Mouse (Mus musculus): ENCODE results near the gene 4933424G06Rik. TPM values are rescaled to one million over a fixed set of nuclear protein-coding genes. Genes with fewer than 3 reads are reported as not detected.
A peak's percentile ranks its signal among the peaks of the same experiment; 100 is the strongest.

4933424G06Rik gene
- polyA plus RNA-seq, 2 experiments = 0.10 TPM; not detected in 1

DNA sequence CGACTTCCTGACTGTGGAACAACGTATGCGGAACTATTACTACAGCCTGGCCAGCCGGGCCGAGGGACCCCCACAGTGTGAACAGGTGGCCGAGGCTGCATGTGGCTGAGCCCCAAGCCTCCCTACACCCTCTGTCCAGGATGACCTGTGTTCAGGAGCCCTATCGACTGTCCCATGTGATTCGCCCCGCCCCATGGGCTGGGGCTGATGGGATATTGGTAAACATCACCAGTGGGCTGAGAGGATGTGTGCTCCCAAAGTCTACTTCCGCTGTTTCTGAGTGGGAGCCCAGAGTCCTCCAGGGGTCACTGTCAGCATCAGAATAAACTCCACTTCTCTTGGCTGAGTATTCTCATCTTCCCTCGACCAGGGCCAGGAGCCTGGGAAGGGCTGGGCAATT, 72.5 kb downstream of the 4933424G06Rik start:
- H3K4me3 ChIP-seq (replicated peaks; ENCODE audit: low read length) = no peak overlapping the region
- no peak overlapping the region for H3K4me2 ChIP-seq (replicated peaks; ENCODE audit: low read depth, low read length, severe bottlenecking)
- no peak for DNase-seq (ENCODE audit: low spot score)
- H3K36me3 ChIP-seq (ENCODE audit: control insufficient read depth, insufficient read depth, low read length) = no peaks in the 10 kb centered on the region
- 79% methylated on average over 11 of the region's 11 CpGs for WGBS
- H3K9ac ChIP-seq (ENCODE audit: low read depth, low read length, severe bottlenecking) = no peak overlapping the region
- TF ChIP-seq POLR2A (IDR thresholded peaks at IDR 0.05; ENCODE audit: borderline replicate concordance, extremely low read depth, insufficient read depth, insufficient read length) = no peak
- no peaks in the 10 kb centered on the region for H3K9me3 ChIP-seq (ENCODE audit: control insufficient read depth, low read length)
- ATAC-seq (ENCODE audit: low FRiP score, low read depth) = no peak
- H3K4me1 ChIP-seq (ENCODE audit: control insufficient read depth, insufficient read depth, low read length) = no peaks in the 10 kb centered on the region
- H3K27me3 ChIP-seq (ENCODE audit: control insufficient read depth, insufficient read depth, low read length) = no peaks in the 10 kb centered on the region
- no peak overlapping the region for H3K27ac ChIP-seq (replicated peaks; ENCODE audit: low read depth, low read length)

DNA sequence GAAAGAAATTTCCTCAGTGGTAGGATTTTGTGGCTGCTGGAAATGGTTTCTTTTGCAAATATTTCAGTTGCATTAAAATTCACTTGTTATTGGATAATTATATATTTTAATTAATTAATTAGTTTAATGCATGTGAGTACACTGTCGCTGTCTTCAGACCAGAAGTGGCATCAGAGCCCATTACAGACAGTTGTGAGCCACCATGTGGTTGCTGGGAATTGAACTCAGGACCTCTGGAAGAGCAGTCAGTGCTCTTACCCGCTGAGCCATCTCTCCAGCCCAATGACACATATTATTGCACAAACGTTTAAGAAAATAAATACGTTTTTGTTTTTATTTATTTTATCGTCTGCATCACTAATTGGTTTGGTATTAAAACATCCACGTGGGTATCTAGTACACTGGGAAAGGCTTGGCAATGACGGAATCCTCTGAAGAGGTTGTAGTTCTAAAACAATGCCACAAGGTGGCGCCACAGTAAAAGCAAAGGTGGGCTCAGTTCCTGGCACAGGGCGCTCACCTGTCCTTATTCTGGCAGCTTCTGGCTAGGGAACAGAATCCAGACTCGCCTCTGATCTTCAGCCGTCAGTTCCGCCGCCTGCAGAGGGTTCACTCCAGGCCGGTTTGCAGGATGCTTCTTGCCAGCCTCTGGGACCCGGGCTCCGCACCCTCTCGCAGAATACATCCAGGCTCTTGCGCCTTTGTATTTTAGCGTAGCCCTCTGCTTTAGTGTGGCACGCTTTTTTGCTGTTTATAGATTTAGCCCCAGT, 74.6 kb downstream of the 4933424G06Rik start:
- no peak for TF ChIP-seq POLR2A (IDR thresholded peaks at IDR 0.05; ENCODE audit: borderline replicate concordance, extremely low read depth, insufficient read depth, insufficient read length)
- WGBS = 5% methylated on average over 20 of the region's 20 CpGs
- H3K36me3 ChIP-seq (ENCODE audit: control insufficient read depth, insufficient read depth, low read length) = no peaks in the 10 kb centered on the region
- H3K4me3 ChIP-seq (replicated peaks; ENCODE audit: low read length) = peak overlapping the region; percentile 37
- H3K27me3 ChIP-seq (ENCODE audit: control insufficient read depth, insufficient read depth, low read length) = no peaks in the 10 kb centered on the region
- no peaks in the 10 kb centered on the region for H3K9me3 ChIP-seq (ENCODE audit: control insufficient read depth, low read length)
- no peak overlapping the region for H3K27ac ChIP-seq (replicated peaks; ENCODE audit: low read depth, low read length)
- peak overlapping the region; percentile 40 for H3K9ac ChIP-seq (ENCODE audit: low read depth, low read length, severe bottlenecking)
- DNase-seq (ENCODE audit: low spot score) (peak; percentile 83), ATAC-seq (ENCODE audit: low FRiP score, low read depth) (peak; percentile 61)
- no peaks in the 10 kb centered on the region for H3K4me1 ChIP-seq (ENCODE audit: control insufficient read depth, insufficient read depth, low read length)
- peak overlapping the region; percentile 78 for H3K4me2 ChIP-seq (replicated peaks; ENCODE audit: low read depth, low read length, severe bottlenecking)

- Histone ChIP-seq H3K9me3 (ENCODE audit: control insufficient read depth, low read length) (no peaks in the 10 kb centered on the region), H3K4me1 (ENCODE audit: control insufficient read depth, insufficient read depth, low read length) (no peaks in the 10 kb centered on the region), H3K4me2 (replicated peaks; ENCODE audit: low read depth, low read length, severe bottlenecking) (peak overlapping the region; percentile 78), H3K9ac (ENCODE audit: low read depth, low read length, severe bottlenecking) (peak overlapping the region; percentile 40), H3K27me3 (ENCODE audit: control insufficient read depth, insufficient read depth, low read length) (no peaks in the 10 kb centered on the region), H3K27ac (replicated peaks; ENCODE audit: low read depth, low read length) (no peak overlapping the region), H3K4me3 (replicated peaks; ENCODE audit: low read length) (peak overlapping the region; percentile 37), H3K36me3 (ENCODE audit: control insufficient read depth, insufficient read depth, low read length) (no peaks in the 10 kb centered on the region)
- WGBS = under 1% methylated on average over 16 of the region's 16 CpGs
- TF ChIP-seq POLR2A (IDR thresholded peaks at IDR 0.05; ENCODE audit: borderline replicate concordance, extremely low read depth, insufficient read depth, insufficient read length) = no peak
- ATAC-seq (ENCODE audit: low FRiP score, low read depth) (peak; percentile 23; the same call in 1 of the 2 replicates), DNase-seq (ENCODE audit: low spot score) (peak; percentile 25)
Measured at GRCm38 (mm10) chr1:36785238-36785641, 75.3 kb downstream of the 4933424G06Rik start.

GRCm38 (mm10) chr1:36786377-36786776, 76.4 kb downstream of the 4933424G06Rik start:
- Histone ChIP-seq H3K4me3 (replicated peaks; ENCODE audit: low read length) (no peak overlapping the region), H3K36me3 (ENCODE audit: control insufficient read depth, insufficient read depth, low read length) (peaks cover 7% of the 10 kb centered on the region; the same call in 1 of the 2 replicates), H3K4me2 (replicated peaks; ENCODE audit: low read depth, low read length, severe bottlenecking) (no peak overlapping the region), H3K4me1 (ENCODE audit: control insufficient read depth, insufficient read depth, low read length) (no peaks in the 10 kb centered on the region), H3K27ac (replicated peaks; ENCODE audit: low read depth, low read length) (no peak overlapping the region), H3K9ac (ENCODE audit: low read depth, low read length, severe bottlenecking) (no peak overlapping the region), H3K9me3 (ENCODE audit: control insufficient read depth, low read length) (no peaks in the 10 kb centered on the region), H3K27me3 (ENCODE audit: control insufficient read depth, insufficient read depth, low read length) (no peaks in the 10 kb centered on the region)
- TF ChIP-seq POLR2A (IDR thresholded peaks at IDR 0.05; ENCODE audit: borderline replicate concordance, extremely low read depth, insufficient read depth, insufficient read length) = no peak
- WGBS = 91% methylated on average over 7 of the region's 7 CpGs
- DNase-seq (ENCODE audit: low spot score) = no peak
- ATAC-seq (ENCODE audit: low FRiP score, low read depth) = no peak

DNA sequence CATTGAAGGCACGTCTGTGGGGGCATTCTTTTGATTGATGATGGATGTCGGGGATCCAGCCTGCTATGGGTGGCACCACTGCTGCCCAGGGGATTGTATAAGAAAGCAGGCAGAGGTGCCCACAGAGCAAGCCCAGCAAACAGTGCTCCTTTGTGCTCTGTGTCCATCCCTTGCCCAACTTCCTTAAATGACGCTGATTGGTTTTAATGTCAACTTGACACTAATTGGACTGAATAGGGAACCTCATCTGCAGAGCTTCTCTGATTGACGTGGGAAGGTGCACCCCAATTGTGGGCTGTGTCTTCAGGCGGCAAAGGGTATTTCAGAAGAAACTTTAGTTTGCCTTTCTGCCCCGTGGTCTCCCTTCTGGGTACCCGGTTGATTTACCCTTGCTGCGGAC, 79.5 kb downstream of the 4933424G06Rik start:
- no peak overlapping the region for H3K27ac ChIP-seq (replicated peaks; ENCODE audit: low read depth, low read length)
- DNase-seq (ENCODE audit: low spot score) (no peak), ATAC-seq (ENCODE audit: low FRiP score, low read depth) (no peak)
- no peak overlapping the region for H3K4me3 ChIP-seq (replicated peaks; ENCODE audit: low read length)
- H3K36me3 ChIP-seq (ENCODE audit: control insufficient read depth, insufficient read depth, low read length) = peaks cover 33% of the 10 kb centered on the region
- H3K4me2 ChIP-seq (replicated peaks; ENCODE audit: low read depth, low read length, severe bottlenecking) = no peak overlapping the region
- WGBS = 79% methylated on average over 8 of the region's 8 CpGs
- H3K4me1 ChIP-seq (ENCODE audit: control insufficient read depth, insufficient read depth, low read length) = no peaks in the 10 kb centered on the region
- H3K9me3 ChIP-seq (ENCODE audit: control insufficient read depth, low read length) = no peaks in the 10 kb centered on the region
- no peak for TF ChIP-seq POLR2A (IDR thresholded peaks at IDR 0.05; ENCODE audit: borderline replicate concordance, extremely low read depth, insufficient read depth, insufficient read length)
- no peak overlapping the region for H3K9ac ChIP-seq (ENCODE audit: low read depth, low read length, severe bottlenecking)
- H3K27me3 ChIP-seq (ENCODE audit: control insufficient read depth, insufficient read depth, low read length) = no peaks in the 10 kb centered on the region
